Mouse (Mus musculus) CH12.LX (cell line): ENCODE data around the gene Olfr345. TPM values are rescaled to one million over a fixed set of nuclear protein-coding genes. Genes with fewer than 3 reads are reported as not detected.

Experiments used
- DNase-seq: peaks from one replicate; pipeline ENCODE4 v3.0.0-alpha.2; 2013; ENCODE audit errors: extremely low read depth
- H3K27ac ChIP-seq: 2 replicates; pipeline ENCODE4 v1.5.1; 2012; ENCODE audit warnings: low read depth, mild to moderate bottlenecking, control low read depth, moderate library complexity; ENCODE audit not compliant: insufficient read depth
- H3K27me3 ChIP-seq: replicated peaks from 2 replicates; pipeline ENCODE3; 2012; ENCODE audit warnings: inconsistent platforms
- H3K36me3 ChIP-seq, 2 experiments: replicated peaks in 1 of 2; 2 replicates each; pipeline versions ENCODE3 to v1.6.1; 2012; ENCODE audit warnings: inconsistent platforms in 1 of 2, low read length in 1 of 2, mild to moderate bottlenecking in 1 of 2, mixed read lengths in 1 of 2, moderate library complexity in 1 of 2; ENCODE audit not compliant: control insufficient read depth in 1 of 2, insufficient read depth in 1 of 2
- H3K4me1 ChIP-seq, 2 experiments: 2 replicates each; pipeline ENCODE4 v1.6.1; 2012; ENCODE audit warnings: inconsistent platforms in 1 of 2, moderate library complexity in 1 of 2; ENCODE audit not compliant: insufficient read depth in 2 of 2, control insufficient read depth in 1 of 2
- H3K4me2 ChIP-seq: 2 replicates; pipeline ENCODE4 v1.6.1; 2012; ENCODE audit warnings: low read depth, mild to moderate bottlenecking, control low read depth; ENCODE audit not compliant: poor library complexity, insufficient read depth, severe bottlenecking
- H3K4me3 ChIP-seq, 3 experiments: fragments of 150-350 bp in 1 of 3; sonication (generic) in 1 of 3; replicated peaks in 1 of 3; 2 replicates each; pipeline versions ENCODE3 to v1.5.1; 2011 to 2012; ENCODE audit warnings: low read depth in 2 of 3, low read length in 2 of 3, mild to moderate bottlenecking in 2 of 3, moderate library complexity in 2 of 3, control low read depth in 1 of 3, improper control_type of control experiment in 1 of 3, inconsistent platforms in 1 of 3, mixed read lengths in 1 of 3; ENCODE audit not compliant: poor library complexity in 1 of 3
- H3K79me2 ChIP-seq: replicated peaks from 2 replicates; pipeline ENCODE4 v1.6.1; 2012; ENCODE audit warnings: mild to moderate bottlenecking, moderate library complexity; ENCODE audit not compliant: control insufficient read depth, poor library complexity, insufficient read depth, severe bottlenecking; ENCODE audit errors: extremely low read depth
- H3K9ac ChIP-seq: 2 replicates; pipeline ENCODE4 v1.6.1; 2012; ENCODE audit warnings: low read depth, mild to moderate bottlenecking, control low read depth, moderate library complexity; ENCODE audit not compliant: insufficient read depth
- H3K9me3 ChIP-seq: replicated peaks from 2 replicates; pipeline ENCODE3; 2012; ENCODE audit warnings: low read length, inconsistent platforms, mixed read lengths
- BHLHE40 ChIP-seq: IDR thresholded peaks from 2 replicates; pipeline ENCODE4 v1.6.1; 2011; ENCODE audit warnings: mild to moderate bottlenecking, low read depth, low read length, improper control_type of control experiment
- CHD2 ChIP-seq: IDR thresholded peaks from 2 replicates; pipeline ENCODE4 v1.6.1; 2011; ENCODE audit warnings: low read length, improper control_type of control experiment
- ELF1 ChIP-seq: IDR thresholded peaks from 2 replicates; pipeline ENCODE4 v1.6.1; 2014; ENCODE audit warnings: low read depth, mild to moderate bottlenecking, inconsistent platforms, low read length, improper control_type of control experiment
- ETS1 ChIP-seq: conservative IDR thresholded peaks from 2 replicates; pipeline ENCODE4 v1.6.1; 2012; ENCODE audit warnings: low read depth, mild to moderate bottlenecking, inconsistent platforms, low read length, improper control_type of control experiment, moderate library complexity
- HCFC1 ChIP-seq: IDR thresholded peaks from 2 replicates; pipeline ENCODE4 v1.6.1; 2012; ENCODE audit warnings: low read depth, mild to moderate bottlenecking, inconsistent platforms, low read length, improper control_type of control experiment
- MAFK ChIP-seq: IDR thresholded peaks from 2 replicates; pipeline ENCODE4 v1.6.1; 2011; ENCODE audit warnings: low read length, improper control_type of control experiment; ENCODE audit not compliant: insufficient replicate concordance
- MXI1 ChIP-seq: IDR thresholded peaks from 2 replicates; pipeline ENCODE4 v1.6.1; 2011; ENCODE audit warnings: mild to moderate bottlenecking, low read depth, low read length, improper control_type of control experiment
- MYC ChIP-seq: IDR thresholded peaks from 2 replicates; pipeline ENCODE4 v1.6.1; 2011; ENCODE audit warnings: low read depth, mild to moderate bottlenecking, improper control_type of control experiment, low read length
- NELFE ChIP-seq: IDR thresholded peaks from 2 replicates; pipeline ENCODE4 v1.6.1; 2011; ENCODE audit warnings: low read depth, low read length, improper control_type of control experiment
- PAX5 ChIP-seq: IDR thresholded peaks from 2 replicates; pipeline ENCODE4 v1.6.1; 2012; ENCODE audit warnings: low read length, inconsistent platforms, mixed read lengths
- POLR2A ChIP-seq: IDR thresholded peaks from 2 replicates; pipeline ENCODE4 v1.6.1; 2011; ENCODE audit warnings: low read depth, mild to moderate bottlenecking, improper control_type of control experiment, low read length
- POLR2AphosphoS2 ChIP-seq: IDR thresholded peaks from 2 replicates; pipeline ENCODE4 v1.6.1; 2011; ENCODE audit warnings: low read depth, low read length, improper control_type of control experiment
- RAD21 ChIP-seq: IDR thresholded peaks from 2 replicates; pipeline ENCODE4 v1.6.1; 2011; ENCODE audit warnings: low read depth, mild to moderate bottlenecking, low read length, improper control_type of control experiment, moderate library complexity
- TCF12 ChIP-seq: IDR thresholded peaks from 2 replicates; pipeline ENCODE4 v1.6.1; 2014; ENCODE audit warnings: low read depth, mild to moderate bottlenecking, inconsistent platforms, low read length, improper control_type of control experiment
- USF1 ChIP-seq: IDR thresholded peaks from 2 replicates; pipeline ENCODE4 v1.6.1; 2014; ENCODE audit warnings: low read depth, mild to moderate bottlenecking, inconsistent platforms, low read length, improper control_type of control experiment
- USF2 ChIP-seq: conservative IDR thresholded peaks from 2 replicates; pipeline ENCODE4 v1.6.1; 2011; ENCODE audit warnings: low read depth, low read length, improper control_type of control experiment
- ZMIZ1 ChIP-seq: IDR thresholded peaks from 2 replicates; pipeline ENCODE4 v1.6.1; 2012; ENCODE audit warnings: low read depth, mild to moderate bottlenecking, inconsistent platforms, low read length, improper control_type of control experiment
- dilution Hi-C: fragments of 300-500 bp; cut with MboI; formaldehyde crosslinking; loops from 2 replicates; pipeline ENCODE4 v1.14.3; 2020; ENCODE audit warnings: low sequenced_read_pairs; ENCODE audit not compliant: extremely low pct_unique_long_range_greater_than_20kb, extremely low pct_ligation_motif_present
- in situ Hi-C: fragments of 300-500 bp; cut with MboI; formaldehyde crosslinking; loops from 3 replicates; pipeline ENCODE4 v1.14.3; 2019; ENCODE audit warnings: low sequenced_read_pairs, low pct_ligation_motif_present, low pct_unique_long_range_greater_than_20kb, mixed read lengths
- polyA plus RNA-seq: library from polyadenylated mRNA; unstranded; fragments of >175 nt; gene quantifications from 2 replicates; pipeline ENCODE4 v1.2.1, GENCODE M21; 2012; ENCODE audit warnings: low read depth; ENCODE audit not compliant: insufficient read length
- total RNA-seq, 2 experiments: library from RNA; depleted of rRNA; stranded (reverse); fragments of 300-350 nt in 1 of 2; fragments of >200 nt in 1 of 2; gene quantifications; 2 replicates each; pipeline ENCODE4 v1.2.3; 2012 to 2014

The Olfr345 gene
- total RNA-seq (2012; rRNA removed) (not detected in 2 replicates), total RNA-seq (2014; rRNA removed) (not detected in 2 replicates), polyA plus RNA-seq (not detected in 2 replicates)

- no peak for DNase-seq
- H3K9me3 ChIP-seq = no peaks in the 10 kb centered on the region
- dilution Hi-C loops = no loop called here
- in situ Hi-C loops = no loop called here
- no peak within 1 kb of the TSS for H3K27ac ChIP-seq
- H3K79me2 ChIP-seq = no peaks in the 10 kb centered on the region
- H3K4me3 ChIP-seq = no peak within 1 kb of the TSS
- H3K9ac ChIP-seq = no peak within 1 kb of the TSS
- H3K27me3 ChIP-seq = peaks cover 24% of the 10 kb centered on the region
- no peak within 1 kb of the TSS for H3K4me2 ChIP-seq
- no peaks in the 10 kb centered on the region for H3K4me1 ChIP-seq
- TF ChIP-seq TCF12 (no peak), USF1 (no peak), NELFE (no peak), CHD2 (no peak), POLR2A (no peak), MXI1 (no peak), ETS1 (no peak), HCFC1 (no peak), MYC (no peak), ELF1 (no peak), PAX5 (no peak), USF2 (no peak), POLR2AphosphoS2 (no peak), BHLHE40 (no peak), MAFK (no peak), ZMIZ1 (no peak), RAD21 (no peak)
- TF ChIP-seq, all 38 proteins: peak for 0
- no peaks in the 10 kb centered on the region for H3K36me3 ChIP-seq
Measured at GRCm38 (mm10) chr2:36639741-36640140, at the start of gene Olfr345. Gene Olfr345 (plus strand): TSS chr2:36640041.

DNA sequence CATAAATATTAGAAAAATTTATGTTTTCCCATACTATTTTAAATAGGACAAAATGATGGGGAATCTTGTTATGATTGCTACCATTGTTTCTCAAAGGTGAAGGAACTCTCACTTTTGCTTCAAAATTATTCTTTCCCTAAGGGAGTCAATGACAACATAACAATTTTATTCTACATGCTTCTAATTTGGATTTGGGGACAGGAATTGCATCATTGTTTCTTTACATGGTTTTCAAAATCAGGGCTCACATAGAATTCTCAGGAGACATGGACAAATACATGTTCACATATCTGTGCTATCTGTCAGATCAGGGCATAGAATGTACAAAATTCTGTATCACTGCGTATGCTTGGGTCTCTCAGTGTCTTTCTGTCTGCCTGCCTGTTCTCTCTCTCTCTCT lies 45.6 kb downstream of the Olfr345 start, which contains the start of gene Olfr346:
Gene Olfr346 (plus strand): TSS at position 301 of the 400 bp plus-strand sequence.
- Histone ChIP-seq H3K4me1 (no peaks in the 10 kb centered on the region), H3K9me3 (no peaks in the 10 kb centered on the region), H3K4me2 (no peak within 1 kb of the TSS), H3K9ac (no peak within 1 kb of the TSS), H3K79me2 (no peaks in the 10 kb centered on the region), H3K27me3 (peaks cover 28% of the 10 kb centered on the region), H3K36me3 (no peaks in the 10 kb centered on the region), H3K4me3 (no peak within 1 kb of the TSS), H3K27ac (no peak within 1 kb of the TSS)
- no peak for DNase-seq
- no peak for TF ChIP-seq PAX5
- in situ Hi-C loops = no loop called here
- dilution Hi-C loops = no loop called here

Other genes with a start within 250 kb of the Olfr345 start
- gene Olfr339, start 221.1 kb upstream of the Olfr345 start, total RNA-seq (2012; rRNA removed) = not detected in 2 replicates
- gene Olfr339, start 221.1 kb upstream of the Olfr345 start, total RNA-seq (2014; rRNA removed) = not detected in 2 replicates
- not detected in 2 replicates for gene Olfr339, start 221.1 kb upstream of the Olfr345 start, polyA plus RNA-seq
- not detected in 2 replicates for gene Olfr340, start 187.5 kb upstream of the Olfr345 start, total RNA-seq (2012; rRNA removed)
- gene Olfr340, start 187.5 kb upstream of the Olfr345 start, total RNA-seq (2014; rRNA removed) = not detected in 2 replicates
- not detected in 2 replicates for gene Olfr340, start 187.5 kb upstream of the Olfr345 start, polyA plus RNA-seq
- gene Olfr341, start 157.6 kb upstream of the Olfr345 start, total RNA-seq (2012; rRNA removed) = not detected in 2 replicates
- not detected in 2 replicates for gene Olfr341, start 157.6 kb upstream of the Olfr345 start, total RNA-seq (2014; rRNA removed)
- not detected in 2 replicates for gene Olfr341, start 157.6 kb upstream of the Olfr345 start, polyA plus RNA-seq
- gene Olfr342, start 115.0 kb upstream of the Olfr345 start, total RNA-seq (2012; rRNA removed) = not detected in 2 replicates
- gene Olfr342, start 115.0 kb upstream of the Olfr345 start, total RNA-seq (2014; rRNA removed) = not detected in 2 replicates
- gene Olfr342, start 115.0 kb upstream of the Olfr345 start, polyA plus RNA-seq = not detected in 2 replicates
- gene Olfr344, start 73.4 kb upstream of the Olfr345 start, total RNA-seq (2012; rRNA removed) = not detected in 2 replicates
- gene Olfr344, start 73.4 kb upstream of the Olfr345 start, total RNA-seq (2014; rRNA removed) = not detected in 2 replicates
- gene Olfr344, start 73.4 kb upstream of the Olfr345 start, polyA plus RNA-seq = not detected in 2 replicates
- not detected in 2 replicates for gene Olfr346, start 45.7 kb downstream of the Olfr345 start, total RNA-seq (2012; rRNA removed)
- gene Olfr346, start 45.7 kb downstream of the Olfr345 start, total RNA-seq (2014; rRNA removed) = not detected in 2 replicates
- gene Olfr346, start 45.7 kb downstream of the Olfr345 start, polyA plus RNA-seq = not detected in 2 replicates
- not detected in 2 replicates for gene Olfr347, start 91.9 kb downstream of the Olfr345 start, total RNA-seq (2012; rRNA removed)
- not detected in 2 replicates for gene Olfr347, start 91.9 kb downstream of the Olfr345 start, total RNA-seq (2014; rRNA removed)
- not detected in 2 replicates for gene Olfr347, start 91.9 kb downstream of the Olfr345 start, polyA plus RNA-seq
- not detected in 2 replicates for gene Olfr348, start 144.2 kb downstream of the Olfr345 start, total RNA-seq (2012; rRNA removed)
- gene Olfr348, start 144.2 kb downstream of the Olfr345 start, total RNA-seq (2014; rRNA removed) = not detected in 2 replicates
- gene Olfr348, start 144.2 kb downstream of the Olfr345 start, polyA plus RNA-seq = not detected in 2 replicates
- not detected in 2 replicates for gene Olfr50, start 150.5 kb downstream of the Olfr345 start, total RNA-seq (2012; rRNA removed)
- not detected in 2 replicates for gene Olfr50, start 150.5 kb downstream of the Olfr345 start, total RNA-seq (2014; rRNA removed)
- not detected in 2 replicates for gene Olfr50, start 150.5 kb downstream of the Olfr345 start, polyA plus RNA-seq
- not detected in 2 replicates for gene Olfr3, start 177.0 kb downstream of the Olfr345 start, total RNA-seq (2012; rRNA removed)
- not detected in 2 replicates for gene Olfr3, start 177.0 kb downstream of the Olfr345 start, total RNA-seq (2014; rRNA removed)
- not detected in 2 replicates for gene Olfr3, start 177.0 kb downstream of the Olfr345 start, polyA plus RNA-seq
- gene Olfr350, start 206.3 kb downstream of the Olfr345 start, total RNA-seq (2012; rRNA removed) = not detected in 2 replicates
- gene Olfr350, start 206.3 kb downstream of the Olfr345 start, total RNA-seq (2014; rRNA removed) = not detected in 2 replicates
- gene Olfr350, start 206.3 kb downstream of the Olfr345 start, polyA plus RNA-seq = not detected in 2 replicates
- gene Olfr351, start 222.6 kb downstream of the Olfr345 start, total RNA-seq (2012; rRNA removed) = not detected in 2 replicates
- gene Olfr351, start 222.6 kb downstream of the Olfr345 start, total RNA-seq (2014; rRNA removed) = not detected in 2 replicates
- not detected in 2 replicates for gene Olfr351, start 222.6 kb downstream of the Olfr345 start, polyA plus RNA-seq
- gene Olfr352, start 228.4 kb downstream of the Olfr345 start, total RNA-seq (2012; rRNA removed) = not detected in 2 replicates
- not detected in 2 replicates for gene Olfr352, start 228.4 kb downstream of the Olfr345 start, total RNA-seq (2014; rRNA removed)
- gene Olfr352, start 228.4 kb downstream of the Olfr345 start, polyA plus RNA-seq = not detected in 2 replicates